Mouse (Mus musculus) heart, postnatal 0 days (tissue): ENCODE data around the gene Umodl1.

Source experiments
- CTCF ChIP-seq: IDR thresholded peaks from 2 replicates; pipeline ENCODE4 v1.5.1; 2016; ENCODE audit warnings: antibody characterized with exemption, control low read depth, low read depth
- EP300 ChIP-seq: IDR thresholded peaks from 2 replicates; pipeline ENCODE4 v1.6.1; 2016; ENCODE audit warnings: antibody characterized with exemption, low read depth

DNA sequence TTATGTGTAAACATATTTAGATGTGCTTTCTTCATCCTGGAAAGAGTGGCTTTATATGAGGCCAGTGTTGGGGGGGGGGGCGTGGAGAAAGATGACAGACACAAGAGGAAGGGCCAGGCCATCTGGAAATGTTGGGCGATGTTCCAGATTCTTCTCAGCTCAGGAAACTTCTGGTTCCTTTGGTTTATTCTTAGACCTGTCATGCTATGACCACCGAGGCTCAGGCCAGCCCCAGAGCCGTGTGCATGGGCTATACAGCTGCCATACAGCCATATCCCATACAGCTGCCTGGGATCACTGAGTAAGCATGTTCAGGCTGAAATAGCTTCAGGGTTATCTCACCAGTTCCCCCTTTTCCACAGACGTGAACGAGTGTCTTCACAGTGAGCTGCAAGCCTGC lies 18.9 kb downstream of the Umodl1 start:
- no peak for TF ChIP-seq CTCF
- 0 out of 2 replicates have a peak, but pooled peaks have one; percentile 51 for TF ChIP-seq EP300
